8 mouse cellular contexts compared by ENCODE assay signal in genomic region chr1:151755660-151756424, GRCm38 (mm10). TPM values are rescaled to one million over a fixed set of nuclear protein-coding genes. Genes with fewer than 3 reads are reported as not detected.
A peak's percentile ranks its signal among the peaks of the same experiment; 100 is the strongest.
DNase-seq lines count a peak whose midpoint lies in the region; ATAC-seq and TF ChIP-seq lines count a peak whose summit lies in the region.

No protein-coding gene starts in this region.

- peak overlapping the region; percentile 85 for H3K27ac ChIP-seq in kidney, embryonic 15.5 days
- H3K27ac ChIP-seq in hindbrain, embryonic 11.5 days (ENCODE audit: low read depth, low read length): peak overlapping the region; percentile 78; the same call in 1 of the 2 replicates
- peak overlapping the region; percentile 19; the same call in 1 of the 2 replicates for H3K27ac ChIP-seq in macrophage

- H3K4me3 ChIP-seq in kidney, embryonic 15.5 days (replicated peaks): peak overlapping the region; percentile 86
- H3K4me3 ChIP-seq in G1E (ENCODE audit: low read depth, low read length) (peak overlapping the region; percentile 89), macrophage (ENCODE audit: inconsistent target) (peak overlapping the region; percentile 91)
- peak overlapping the region; percentile 92 for H3K4me3 ChIP-seq in hindbrain, embryonic 11.5 days (ENCODE audit: low read depth, low read length)

- peaks cover 47% of the 10 kb centered on the region for H3K79me2 ChIP-seq in macrophage (ENCODE audit: inconsistent target)

- no peaks in the 10 kb centered on the region for H3K27me3 ChIP-seq in kidney, embryonic 15.5 days
- H3K27me3 ChIP-seq in G1E (ENCODE audit: insufficient read depth, low read length): no peaks in the 10 kb centered on the region
- no peaks in the 10 kb centered on the region for H3K27me3 ChIP-seq in hindbrain, embryonic 11.5 days (ENCODE audit: control insufficient read depth, insufficient read depth, low read length)

- H3K4me2 ChIP-seq in kidney, embryonic 15.5 days: peak overlapping the region; percentile 79
- peak overlapping the region; percentile 91 for H3K4me2 ChIP-seq in hindbrain, embryonic 11.5 days (replicated peaks; ENCODE audit: low read depth, low read length)

- ATAC-seq in kidney, embryonic 15.5 days (replicated peaks; ENCODE audit: low FRiP score): no peak
- no peak for ATAC-seq in G1E (ENCODE audit: extremely low read depth, insufficient number of reproducible peaks, low FRiP score, poor library complexity, severe bottlenecking)
- ATAC-seq in hindbrain, embryonic 11.5 days (ENCODE audit: low FRiP score): no peak

- no peaks in the 10 kb centered on the region for H3K9me3 ChIP-seq in kidney, embryonic 15.5 days (replicated peaks)
- no peaks in the 10 kb centered on the region for H3K9me3 ChIP-seq in G1E (replicated peaks)
- no peaks in the 10 kb centered on the region for H3K9me3 ChIP-seq in hindbrain, embryonic 11.5 days (ENCODE audit: control insufficient read depth, low read length)

- TF ChIP-seq CTCF in G1E (IDR thresholded peaks at IDR 0.05; ENCODE audit: low read depth, low read length): no peak

- peak overlapping the region; percentile 65 for H3K9ac ChIP-seq in kidney, embryonic 15.5 days
- peak overlapping the region; percentile 71 for H3K9ac ChIP-seq in hindbrain, embryonic 11.5 days (ENCODE audit: low read depth, low read length)

- 5% methylated on average over 36 of the region's 36 CpGs for WGBS in kidney, embryonic 15.5 days
- 9% methylated on average over 36 of the region's 36 CpGs for WGBS in hindbrain, embryonic 11.5 days
- WGBS in macrophage (ENCODE audit: missing documents): 2% methylated on average over 36 of the region's 36 CpGs

- no peak for DNase-seq in kidney, adult 9 months
- peak; percentile 42 for DNase-seq in G1E (ENCODE audit: low spot score)
- peak; percentile 17 for DNase-seq in cerebellum, adult 9-11 months
- no peak for DNase-seq in hindbrain, embryonic 11.5 days (ENCODE audit: low spot score)
- no peak for DNase-seq in thymus, adult 18-20 months
- no peak for DNase-seq in retina, embryonic 14.5 days (ENCODE audit: low spot score)

- H3K36me3 ChIP-seq in kidney, embryonic 15.5 days: peaks cover 4% of the 10 kb centered on the region
- H3K36me3 ChIP-seq in G1E (replicated peaks): peaks cover 18% of the 10 kb centered on the region
- no peaks in the 10 kb centered on the region for H3K36me3 ChIP-seq in hindbrain, embryonic 11.5 days (ENCODE audit: control insufficient read depth, insufficient read depth, low read length)
- 0 out of 2 replicates have a peak, but pooled peaks cover 4% of the 10 kb centered on the region for H3K36me3 ChIP-seq in macrophage (ENCODE audit: inconsistent target)

- peaks cover 18% of the 10 kb centered on the region for H3K4me1 ChIP-seq in kidney, embryonic 15.5 days
- peaks cover 44% of the 10 kb centered on the region for H3K4me1 ChIP-seq in G1E (ENCODE audit: insufficient read depth, low read depth, low read length)
- no peaks in the 10 kb centered on the region for H3K4me1 ChIP-seq in hindbrain, embryonic 11.5 days (replicated peaks; ENCODE audit: control insufficient read depth, insufficient read depth, low read length)

RNA-seq across cellular contexts. Expression of gene Edem3, which starts 0.7 kb away (rescaled TPM):
- 15.7 and 17.2 TPM in 2 replicates for polyA plus RNA-seq in kidney, embryonic 15.5 days (2015; fragmentation: Nextera tagmentation; extraction: Ambion mirVana)
- total RNA-seq in G1E (2014; fragmentation: Nextera tagmentation) (31.2 and 33.7 TPM in 2 replicates), G1E (2017) (60.2 and 64.0 TPM in 2 replicates)
- polyA plus RNA-seq in G1E (2012) (5.7 and 7.7 TPM in 2 replicates), macrophage (2018) (21.9 to 29.3 TPM (median 28.5 TPM) in 3 replicates)
- 21.2 and 25.1 TPM in 2 replicates for polyA plus RNA-seq in hindbrain, embryonic 11.5 days (2014; fragmentation: Nextera tagmentation; extraction: Ambion mirVana)
- total RNA-seq in macrophage (2018; cell fraction: chromatin; rRNA removed): 10 to 100 TPM; 11.5 to 41.7 (median 21.5) TPM
- 10 to 100 TPM; 15.6 to 51.4 (median 26.9) TPM for total RNA-seq in macrophage (2018; cell fraction: cytosol; rRNA removed)
- 10 to 100 TPM; 26.5 to 75.2 (median 42.7) TPM for total RNA-seq in macrophage (2018; cell fraction: nucleus; rRNA removed)

Comparison
In these comparisons a context has a peak if more than half of its experiments do, and no peak if none do; other contexts are left out.
1. H3K27ac ChIP-seq: peak in every context shown above with its lines; median percentile 85 in kidney, embryonic 15.5 days; 78 in hindbrain, embryonic 11.5 days; 19 in macrophage.
2. DNase-seq: peak in G1E (single experiment) and cerebellum, adult 9-11 months (single experiment); none in kidney, adult 9 months (single experiment), hindbrain, embryonic 11.5 days (single experiment), thymus, adult 18-20 months (0 of 2) and retina, embryonic 14.5 days (single experiment).
3. Peak in every context shown above with its lines, with median percentiles within 50 percentile points of each other: H3K4me3 ChIP-seq.